Mouse (Mus musculus): ENCODE measurements around the gene Olfr733. TPM values are rescaled to one million over a fixed set of nuclear protein-coding genes. Genes with fewer than 3 reads are reported as not detected.

Gene Olfr733
- not detected for polyA plus RNA-seq (2015; fragmentation: Illumina TruSeq; extraction: RNeasy Lipid Tissue Mini Kit (QIAGEN cat#74804); ENCODE audit: insufficient read depth, low read depth, low replicate concordance)

GRCm38 (mm10) chr14:50301422-50301821, at the start of gene Olfr733:
TSS of gene Olfr733 (minus strand) at chr14:50301522.

GRCm38 (mm10) chr14:50348796-50349195, 47.5 kb upstream of the Olfr733 start, which contains the start of gene Olfr735:
TSS of gene Olfr735 (minus strand) at chr14:50348872.

GRCm38 (mm10) chr14:50326661-50327060, 25.3 kb upstream of the Olfr733 start, which contains the start of gene Olfr734:
TSS of gene Olfr734 (minus strand) at chr14:50326761.

GRCm38 (mm10) chr14:50284106-50284505, 17.2 kb downstream of the Olfr733 start, which contains the start of gene Olfr732:
TSS of gene Olfr732 (minus strand) at chr14:50284206.

Other genes starting within 250 kb of the Olfr733 start
- not detected for gene Olfr726, start 210.6 kb downstream of the Olfr733 start, polyA plus RNA-seq (2015; fragmentation: Illumina TruSeq; extraction: RNeasy Lipid Tissue Mini Kit (QIAGEN cat#74804); ENCODE audit: insufficient read depth, low read depth, low replicate concordance)
- not detected for gene Olfr727, start 178.3 kb downstream of the Olfr733 start, polyA plus RNA-seq (2015; fragmentation: Illumina TruSeq; extraction: RNeasy Lipid Tissue Mini Kit (QIAGEN cat#74804); ENCODE audit: insufficient read depth, low read depth, low replicate concordance)
- gene Olfr728, start 158.8 kb downstream of the Olfr733 start, polyA plus RNA-seq (2015; fragmentation: Illumina TruSeq; extraction: RNeasy Lipid Tissue Mini Kit (QIAGEN cat#74804); ENCODE audit: insufficient read depth, low read depth, low replicate concordance) = not detected
- gene Olfr729, start 148.6 kb downstream of the Olfr733 start, polyA plus RNA-seq (2015; fragmentation: Illumina TruSeq; extraction: RNeasy Lipid Tissue Mini Kit (QIAGEN cat#74804); ENCODE audit: insufficient read depth, low read depth, low replicate concordance) = not detected
- not detected for gene Olfr730, start 113.3 kb downstream of the Olfr733 start, polyA plus RNA-seq (2015; fragmentation: Illumina TruSeq; extraction: RNeasy Lipid Tissue Mini Kit (QIAGEN cat#74804); ENCODE audit: insufficient read depth, low read depth, low replicate concordance)
- gene Olfr731, start 59.7 kb downstream of the Olfr733 start, polyA plus RNA-seq (2015; fragmentation: Illumina TruSeq; extraction: RNeasy Lipid Tissue Mini Kit (QIAGEN cat#74804); ENCODE audit: insufficient read depth, low read depth, low replicate concordance) = not detected
- gene Olfr732, start 17.3 kb downstream of the Olfr733 start, polyA plus RNA-seq (2015; fragmentation: Illumina TruSeq; extraction: RNeasy Lipid Tissue Mini Kit (QIAGEN cat#74804); ENCODE audit: insufficient read depth, low read depth, low replicate concordance) = not detected
- gene Olfr734, start 25.2 kb upstream of the Olfr733 start, polyA plus RNA-seq (2015; fragmentation: Illumina TruSeq; extraction: RNeasy Lipid Tissue Mini Kit (QIAGEN cat#74804); ENCODE audit: insufficient read depth, low read depth, low replicate concordance) = not detected
- not detected for gene Olfr735, start 47.4 kb upstream of the Olfr733 start, polyA plus RNA-seq (2015; fragmentation: Illumina TruSeq; extraction: RNeasy Lipid Tissue Mini Kit (QIAGEN cat#74804); ENCODE audit: insufficient read depth, low read depth, low replicate concordance)
- gene Tlr11, start 56.4 kb upstream of the Olfr733 start, polyA plus RNA-seq (2015; fragmentation: Illumina TruSeq; extraction: RNeasy Lipid Tissue Mini Kit (QIAGEN cat#74804); ENCODE audit: insufficient read depth, low read depth, low replicate concordance) = not detected
- gene Olfr736, start 79.6 kb upstream of the Olfr733 start, polyA plus RNA-seq (2015; fragmentation: Illumina TruSeq; extraction: RNeasy Lipid Tissue Mini Kit (QIAGEN cat#74804); ENCODE audit: insufficient read depth, low read depth, low replicate concordance) = not detected
- gene Olfr738, start 106.0 kb upstream of the Olfr733 start, polyA plus RNA-seq (2015; fragmentation: Illumina TruSeq; extraction: RNeasy Lipid Tissue Mini Kit (QIAGEN cat#74804); ENCODE audit: insufficient read depth, low read depth, low replicate concordance) = not detected
- not detected for gene Olfr739, start 117.1 kb upstream of the Olfr733 start, polyA plus RNA-seq (2015; fragmentation: Illumina TruSeq; extraction: RNeasy Lipid Tissue Mini Kit (QIAGEN cat#74804); ENCODE audit: insufficient read depth, low read depth, low replicate concordance)
- gene Olfr740, start 144.0 kb upstream of the Olfr733 start, polyA plus RNA-seq (2015; fragmentation: Illumina TruSeq; extraction: RNeasy Lipid Tissue Mini Kit (QIAGEN cat#74804); ENCODE audit: insufficient read depth, low read depth, low replicate concordance) = not detected
- not detected for gene Olfr741, start 171.2 kb upstream of the Olfr733 start, polyA plus RNA-seq (2015; fragmentation: Illumina TruSeq; extraction: RNeasy Lipid Tissue Mini Kit (QIAGEN cat#74804); ENCODE audit: insufficient read depth, low read depth, low replicate concordance)
- not detected for gene Olfr742, start 202.1 kb upstream of the Olfr733 start, polyA plus RNA-seq (2015; fragmentation: Illumina TruSeq; extraction: RNeasy Lipid Tissue Mini Kit (QIAGEN cat#74804); ENCODE audit: insufficient read depth, low read depth, low replicate concordance)
- gene Olfr743, start 220.3 kb upstream of the Olfr733 start, polyA plus RNA-seq (2015; fragmentation: Illumina TruSeq; extraction: RNeasy Lipid Tissue Mini Kit (QIAGEN cat#74804); ENCODE audit: insufficient read depth, low read depth, low replicate concordance) = not detected

All from pancreas, adult 10 weeks (tissue).